Mouse (Mus musculus) lung, adult 2 months (tissue): ENCODE results near the gene Atp5g3.

ENCODE experiments used
- CTCF ChIP-seq: fragments of 200-500 bp; IDR thresholded peaks from 2 replicates; pipeline ENCODE4 v1.5.1; 2011; ENCODE audit warnings: mild to moderate bottlenecking, low read length, control low read depth; ENCODE audit not compliant: insufficient read depth
- POLR2A ChIP-seq: fragments of 200-500 bp; IDR thresholded peaks from 2 replicates; pipeline ENCODE4 v1.6.1; 2011; ENCODE audit warnings: low read depth, mild to moderate bottlenecking, control low read depth, low read length, borderline replicate concordance; ENCODE audit errors: extremely low read depth

GRCm38 (mm10) chr2:73958342-73958741, 47.2 kb upstream of the Atp5g3 start:
- TF ChIP-seq CTCF (no peak), POLR2A (no peak)
